Mouse (Mus musculus) small intestine, adult 2 months (tissue): ENCODE measurements around the gene Mst1.

Experiments
- CTCF ChIP-seq: fragments of 200-500 bp; IDR thresholded peaks from 2 replicates; pipeline ENCODE4 v1.5.1; 2012; ENCODE audit warnings: low read depth, mild to moderate bottlenecking, control low read depth, inconsistent platforms, low read length, moderate library complexity, mixed read lengths; ENCODE audit not compliant: insufficient replicate concordance, insufficient read length; ENCODE audit errors: extremely low read depth
- POLR2A ChIP-seq: fragments of 200-500 bp; IDR thresholded peaks from 2 replicates; pipeline ENCODE4 v1.6.1; 2012; ENCODE audit warnings: low read depth, mild to moderate bottlenecking, control low read depth, inconsistent platforms, low read length, moderate library complexity

DNA sequence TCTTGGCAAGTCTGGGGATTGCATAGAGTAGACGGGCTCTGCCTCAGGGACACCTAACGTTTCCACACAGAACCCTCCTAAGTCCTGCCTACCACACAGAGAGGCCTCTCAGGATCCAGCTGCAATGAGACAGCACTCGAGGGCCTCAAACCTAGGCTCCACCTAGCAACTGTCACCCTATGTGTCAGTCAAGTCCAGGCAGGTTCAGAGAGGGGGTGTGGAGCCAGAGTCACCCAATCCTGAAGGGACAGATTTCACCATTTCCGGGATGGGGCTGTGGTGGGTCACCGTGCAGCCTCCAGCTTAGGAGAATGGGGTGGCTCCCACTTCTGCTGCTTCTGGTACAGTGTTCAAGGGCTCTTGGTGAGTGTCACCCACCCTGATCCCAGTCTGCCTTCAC lies at the start of gene Mst1:
- TF ChIP-seq POLR2A (no peak), CTCF (no peak)
